Mouse (Mus musculus): ENCODE measurements around the gene Glyctk.
A peak's percentile ranks its signal among the peaks of the same experiment; 100 is the strongest.
"Not testable (repeated sequence)": the region's sequence is repeated elsewhere in the genome, so short reads cannot be mapped to it uniquely, and the experiment has no call there.

Glyctk gene

GRCm38 (mm10) chr9:106175552-106176200 is 17.7 kb upstream of the Glyctk start:
- DNase-seq = no peak

GRCm38 (mm10) chr9:106173363-106173762 is 15.4 kb upstream of the Glyctk start:
- no peak for DNase-seq

GRCm38 (mm10) chr9:106172527-106172926 is 14.6 kb upstream of the Glyctk start:
- DNase-seq = no peak

- DNase-seq = peak; percentile 50
Measured at GRCm38 (mm10) chr9:106171346-106172158, 13.6 kb upstream of the Glyctk start.

- peak; percentile 90 for DNase-seq
Measured at GRCm38 (mm10) chr9:106170556-106171345, 12.8 kb upstream of the Glyctk start, which contains the start of gene Wdr82. TSS of gene Wdr82 (plus strand) at chr9:106170928.

- no peak for DNase-seq
Measured at GRCm38 (mm10) chr9:106169917-106170316, 12.0 kb upstream of the Glyctk start.

- DNase-seq = not testable (repeated sequence)
Measured at GRCm38 (mm10) chr9:106169006-106169405, 11.1 kb upstream of the Glyctk start.

GRCm38 (mm10) chr9:106167703-106168102 is 9.8 kb upstream of the Glyctk start:
- no peak for DNase-seq

GRCm38 (mm10) chr9:106167241-106167640 is 9.3 kb upstream of the Glyctk start:
- DNase-seq = no peak

GRCm38 (mm10) chr9:106166709-106167108 is 8.8 kb upstream of the Glyctk start:
- no peak for DNase-seq

GRCm38 (mm10) chr9:106160426-106160825 is 2.5 kb upstream of the Glyctk start:
- no peak for DNase-seq

GRCm38 (mm10) chr9:106159784-106160301 is 1.9 kb upstream of the Glyctk start:
- DNase-seq = peak; percentile 80

GRCm38 (mm10) chr9:106159237-106159636 is 1.3 kb upstream of the Glyctk start:
- no peak for DNase-seq

GRCm38 (mm10) chr9:106157623-106157925 is 364 bp downstream of the Glyctk start:
- no peak for DNase-seq

GRCm38 (mm10) chr9:106156921-106157622 is 866 bp downstream of the Glyctk start:
- DNase-seq = no peak

- peak; percentile 59 for DNase-seq
Measured at GRCm38 (mm10) chr9:106156419-106156818, 1.5 kb downstream of the Glyctk start.

GRCm38 (mm10) chr9:106154106-106154505 is 3.8 kb downstream of the Glyctk start:
- DNase-seq = no peak

GRCm38 (mm10) chr9:106149399-106149754 is 8.6 kb downstream of the Glyctk start:
- no peak for DNase-seq

GRCm38 (mm10) chr9:106148541-106149398 is 9.2 kb downstream of the Glyctk start:
- DNase-seq = no peak

GRCm38 (mm10) chr9:106147851-106148431 is 10.0 kb downstream of the Glyctk start:
- DNase-seq = no peak

- no peak for DNase-seq
Measured at GRCm38 (mm10) chr9:106147281-106147680, 10.7 kb downstream of the Glyctk start.
